In the genomic region with DNA sequence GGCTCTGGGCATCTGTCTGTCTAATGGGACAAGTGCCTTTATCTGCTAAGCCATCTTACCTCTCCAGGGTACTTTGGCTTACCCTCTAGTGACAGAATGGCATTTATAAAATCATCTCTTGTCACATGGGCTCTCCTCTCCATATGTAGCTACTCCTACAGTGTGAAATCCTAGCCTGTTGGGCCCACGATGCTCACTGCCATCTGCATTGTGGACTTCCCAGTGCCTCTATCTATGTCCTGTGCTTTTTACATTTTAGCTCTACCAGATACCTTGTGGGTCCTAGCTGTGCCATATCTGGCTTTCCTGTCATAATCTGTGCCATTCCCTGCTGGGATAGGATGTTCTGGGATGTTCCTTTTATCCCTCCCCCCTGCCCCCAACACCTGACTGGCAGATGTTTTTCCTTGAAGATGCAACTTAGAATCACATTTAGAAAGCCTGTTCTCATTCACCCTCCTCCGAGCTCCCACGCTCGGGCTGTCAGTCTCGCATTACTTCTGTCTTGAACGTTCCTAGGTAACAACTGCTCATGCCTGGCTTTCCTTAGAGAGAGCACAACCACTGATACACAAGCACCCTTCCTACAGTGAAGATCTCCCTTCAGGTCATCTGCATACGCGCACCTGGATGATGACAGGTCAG, we compare ENCODE assay signal across 17 mouse cellular contexts. TPM values are rescaled to one million over a fixed set of nuclear protein-coding genes. Genes with fewer than 3 reads are reported as not detected.
DNase-seq lines count a peak whose midpoint lies in the region; ATAC-seq lines count a peak whose summit lies in the region.
"Had no signal": no experiment of that assay in that cellular context is flagged by ENCODE, and none has a peak within 500 bp of the region (broad histone marks: within the 10 kb centered on the region; RNA-seq: fewer than 3 reads in every experiment).

No protein-coding gene starts in this region.

- WGBS in forebrain, embryonic 11.5 days: 79% methylated on average over 8 of the region's 8 CpGs

- H3K4me2 ChIP-seq in forebrain, embryonic 11.5 days (ENCODE audit: low read depth, low read length, severe bottlenecking): no peak overlapping the region
- H3K4me2 ChIP-seq: forebrain, embryonic 13.5 days; heart, embryonic 15.5 days; limb, embryonic 13.5 days; liver, embryonic 15.5 days had no signal

- no peak for ATAC-seq in forebrain, embryonic 11.5 days (replicated peaks; ENCODE audit: low FRiP score)
- ATAC-seq: forebrain, embryonic 13.5 days; hindbrain, postnatal 0 days; midbrain, embryonic 16.5 days had no signal

- no peaks in the 10 kb centered on the region for H3K4me1 ChIP-seq in forebrain, embryonic 11.5 days (replicated peaks; ENCODE audit: control insufficient read depth, insufficient read depth, low read length)
- H3K4me1 ChIP-seq: forebrain, embryonic 13.5 days had no signal

- DNase-seq in left cerebral cortex, adult 11 months (ENCODE audit: low spot score): peak; percentile 45
- DNase-seq in left cerebral cortex, postnatal 4 days: no peak
- peak; percentile 83 for DNase-seq in brain, adult 2 months (ENCODE audit: low read depth, low spot score)
- peak; percentile 51 to 65 for DNase-seq in frontal cortex, adult 2 months (ENCODE audit: extremely low spot score in 1 of 2, low spot score in 1 of 2)
- peak; percentile 31 for DNase-seq in right cerebral cortex, postnatal 25 days
- DNase-seq in adrenal gland, postnatal 36 days: no peak
- DNase-seq in forebrain, embryonic 11.5 days (ENCODE audit: low spot score): no peak
- DNase-seq: cerebellum, adult 11 months; cerebellum, postnatal 14 days; heart, adult 11 months; thymus, adult 2 months had no signal

- no peaks in the 10 kb centered on the region for H3K27me3 ChIP-seq in forebrain, embryonic 11.5 days (ENCODE audit: control insufficient read depth, insufficient read depth, low read length)
- H3K27me3 ChIP-seq: forebrain, embryonic 13.5 days; heart, embryonic 15.5 days; limb, embryonic 13.5 days; liver, embryonic 15.5 days had no signal

- H3K9ac ChIP-seq in forebrain, embryonic 11.5 days (ENCODE audit: low read length): no peak overlapping the region
- H3K9ac ChIP-seq: forebrain, embryonic 13.5 days; heart, embryonic 15.5 days; limb, embryonic 13.5 days; liver, embryonic 15.5 days had no signal

- H3K36me3 ChIP-seq in forebrain, embryonic 11.5 days (ENCODE audit: control insufficient read depth, insufficient read depth, low read length): no peaks in the 10 kb centered on the region
- H3K36me3 ChIP-seq: heart, embryonic 15.5 days; limb, embryonic 13.5 days; liver, embryonic 15.5 days had no signal

- no peak overlapping the region for H3K27ac ChIP-seq in forebrain, embryonic 11.5 days (ENCODE audit: low read depth, low read length)
- H3K27ac ChIP-seq: forebrain, embryonic 13.5 days; heart, embryonic 15.5 days; hindbrain, postnatal 0 days; limb, embryonic 13.5 days; liver, embryonic 15.5 days had no signal

- H3K4me3 ChIP-seq in forebrain, embryonic 11.5 days (ENCODE audit: low read depth, low read length): no peak overlapping the region
- H3K4me3 ChIP-seq: forebrain, embryonic 13.5 days; heart, embryonic 15.5 days; limb, embryonic 13.5 days; liver, embryonic 15.5 days had no signal

- no peaks in the 10 kb centered on the region for H3K9me3 ChIP-seq in forebrain, embryonic 11.5 days (ENCODE audit: control insufficient read depth, low read length)
- H3K9me3 ChIP-seq: forebrain, embryonic 13.5 days; heart, embryonic 15.5 days; limb, embryonic 13.5 days; liver, embryonic 15.5 days had no signal

- intact Hi-C loops in left cerebral cortex, postnatal 4 days (cut with DNase I): no loop called here

RNA-seq across cellular contexts. Expression of a gene that starts 39.9 kb away (rescaled TPM):
- 10 to 100 TPM; 10.7 to 11.7 TPM for total RNA-seq in left cerebral cortex, postnatal 4 days (2021)
- 8.0 and 8.9 TPM in 2 replicates for polyA plus RNA-seq in frontal cortex, adult 2 months (2012; rRNA removed)
- 1 to 10 TPM; 6.0 to 9.1 TPM for total RNA-seq in adrenal gland, postnatal 36 days (2021)
- polyA plus RNA-seq in forebrain, embryonic 11.5 days (2014; fragmentation: Nextera tagmentation; extraction: Ambion mirVana): 2.8 and 3.8 TPM in 2 replicates

Comparison
In these comparisons a context has a peak if more than half of its experiments do, and no peak if none do; other contexts are left out.
1. DNase-seq: peak in left cerebral cortex, adult 11 months (single experiment), brain, adult 2 months (single experiment), frontal cortex, adult 2 months (2 of 2) and right cerebral cortex, postnatal 25 days (single experiment); none in left cerebral cortex, postnatal 4 days (single experiment), adrenal gland, postnatal 36 days (0 of 2) and forebrain, embryonic 11.5 days (single experiment).